Comparison of ENCODE assay signal across 12 mouse cellular contexts in the genomic region with DNA sequence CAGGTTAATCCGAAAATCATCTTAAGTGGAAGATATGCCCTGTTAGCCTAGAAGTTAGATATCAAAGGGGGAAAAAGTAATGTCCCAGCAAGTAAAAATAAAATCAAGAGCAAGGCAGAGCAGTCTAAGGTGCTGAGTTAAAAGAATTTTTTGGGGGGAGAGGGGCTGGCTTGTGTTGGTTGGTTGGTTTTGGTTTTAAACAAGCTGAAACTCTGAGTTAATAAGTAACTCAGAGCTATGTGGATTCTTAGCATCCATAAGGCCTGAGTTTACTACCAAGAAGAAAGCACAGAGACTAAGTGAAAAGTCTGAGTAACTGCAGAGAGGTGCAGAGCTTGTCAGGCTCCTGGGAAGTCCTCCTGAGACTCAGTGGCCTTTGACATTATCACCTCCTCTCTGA.
"Had no signal": no experiment of that assay in that cellular context is flagged by ENCODE, and none has a peak within 500 bp of the region (broad histone marks: within the 10 kb centered on the region; RNA-seq: fewer than 3 reads in every experiment).

No protein-coding gene starts in this region.

- H3K4me2 ChIP-seq: midbrain, embryonic 12.5 days; neural tube, embryonic 13.5 days; stomach, embryonic 15.5 days had no signal

- H3K36me3 ChIP-seq: limb, embryonic 10.5 days; midbrain, embryonic 12.5 days; stomach, embryonic 15.5 days had no signal

- H3K9me3 ChIP-seq: limb, embryonic 10.5 days; midbrain, embryonic 12.5 days; neural tube, embryonic 13.5 days; stomach, embryonic 15.5 days had no signal

- H3K9ac ChIP-seq: midbrain, embryonic 12.5 days; neural tube, embryonic 13.5 days; stomach, embryonic 15.5 days had no signal

- DNase-seq: lung, adult 18-20 months; thymus, adult 2 months; thymus, postnatal 25 days had no signal

- ATAC-seq: hindbrain, embryonic 16.5 days; inflammation-experienced regulatory T-cells, adult 6 months; intestine, postnatal 0 days; midbrain, embryonic 16.5 days had no signal

- H3K27ac ChIP-seq: left cerebral cortex, adult 2 months; limb, embryonic 10.5 days; midbrain, embryonic 12.5 days; neural tube, embryonic 13.5 days; stomach, embryonic 15.5 days had no signal

- H3K4me1 ChIP-seq: limb, embryonic 10.5 days; midbrain, embryonic 12.5 days; stomach, embryonic 15.5 days had no signal

- H3K4me3 ChIP-seq: left cerebral cortex, adult 2 months; limb, embryonic 10.5 days; midbrain, embryonic 12.5 days; neural tube, embryonic 13.5 days; stomach, embryonic 15.5 days had no signal

- H3K27me3 ChIP-seq: midbrain, embryonic 12.5 days; neural tube, embryonic 13.5 days; stomach, embryonic 15.5 days had no signal
